Mouse (Mus musculus) limb, embryonic 14.5 days (tissue): ENCODE results near the gene Fam163a. TPM values are rescaled to one million over a fixed set of nuclear protein-coding genes. Genes with fewer than 3 reads are reported as not detected.
"Not testable (repeated sequence)": the region's sequence is repeated elsewhere in the genome, so short reads cannot be mapped to it uniquely, and the experiment has no call there.

Experiments used
- ATAC-seq: fragments of 200-750 bp; cut with Nextera tagmentation; 2 replicates; pipeline ENCODE4 v1.8.0; 2017; ENCODE audit warnings: low read depth, moderate number of reproducible peaks, moderate TSS enrichment; ENCODE audit not compliant: low FRiP score
- DNase-seq: peaks from one replicate; pipeline ENCODE4 v3.0.0-alpha.2; 2015; ENCODE audit warnings: low spot score
- H3K27ac ChIP-seq: fragments of 300-500 bp; sonication (generic); replicated peaks from 2 replicates; pipeline ENCODE4 v1.5.1; 2014; ENCODE audit warnings: low read depth, mild to moderate bottlenecking, low read length, moderate library complexity, mixed read lengths
- H3K27me3 ChIP-seq: fragments of 300-500 bp; sonication (generic); 2 replicates; pipeline ENCODE4 v1.6.1; 2014; ENCODE audit warnings: low read length, mixed read lengths; ENCODE audit not compliant: control insufficient read depth, insufficient read depth
- H3K36me3 ChIP-seq: fragments of 300-500 bp; sonication (generic); 2 replicates; pipeline ENCODE4 v1.6.1; 2014; ENCODE audit warnings: mild to moderate bottlenecking, low read length, moderate library complexity, mixed read lengths; ENCODE audit not compliant: control insufficient read depth, insufficient read depth
- H3K4me1 ChIP-seq: fragments of 300-500 bp; sonication (generic); 2 replicates; pipeline ENCODE4 v1.6.1; 2014; ENCODE audit warnings: antibody characterized with exemption, low read length, mixed read lengths; ENCODE audit not compliant: control insufficient read depth, insufficient read depth
- H3K4me2 ChIP-seq: fragments of 300-500 bp; sonication (generic); replicated peaks from 2 replicates; pipeline ENCODE4 v1.6.1; 2014; ENCODE audit warnings: low read depth, mild to moderate bottlenecking, low read length, moderate library complexity; ENCODE audit not compliant: severe bottlenecking
- H3K4me3 ChIP-seq: fragments of 300-500 bp; sonication (generic); replicated peaks from 2 replicates; pipeline ENCODE4 v1.5.1; 2014; ENCODE audit warnings: low read length
- H3K9ac ChIP-seq: fragments of 300-500 bp; sonication (generic); 2 replicates; pipeline ENCODE4 v1.6.1; 2014; ENCODE audit warnings: mild to moderate bottlenecking, low read depth, low read length, moderate library complexity; ENCODE audit not compliant: severe bottlenecking
- H3K9me3 ChIP-seq: fragments of 300-500 bp; sonication (generic); 2 replicates; pipeline ENCODE4 v1.6.1; 2016; ENCODE audit warnings: low read length; ENCODE audit not compliant: control insufficient read depth
- POLR2A ChIP-seq: fragments of 200-500 bp; IDR thresholded peaks from 2 replicates; pipeline ENCODE4 v1.8.0; 2012; ENCODE audit warnings: inconsistent platforms, mild to moderate bottlenecking, moderate library complexity, borderline replicate concordance; ENCODE audit not compliant: insufficient read depth, insufficient read length; ENCODE audit errors: extremely low read depth
- WGBS: fragments of 180-500 bp; shearing (Covaris S2); extraction: QIAGEN DNeasy Blood & Tissue Kit; methylation state at CpG from one replicate; pipeline ENCODE4 v1.1.7; 2014; 5-methylcytosine and 5-hydroxymethylcytosine counted together
- polyA plus RNA-seq, 2 experiments: library from polyadenylated mRNA; depleted of rRNA in 1 of 2; stranded (reverse) in 1 of 2; unstranded in 1 of 2; fragments of >200 nt; fragmentation: Nextera tagmentation in 1 of 2; extraction: Ambion mirVana in 1 of 2; gene quantifications; 2 replicates each; pipeline versions ENCODE4 v1.2.1 to v1.2.3; 2012 to 2014

The Fam163a gene
- polyA plus RNA-seq, 2 experiments: 0.96 to 1.0 TPM

GRCm38 (mm10) chr1:156041451-156042241 lies 163.2 kb downstream of the Fam163a start:
- peaks cover 16% of the 10 kb centered on the region for H3K4me1 ChIP-seq
- 40% methylated on average over 7 of the region's 7 CpGs for WGBS
- H3K4me3 ChIP-seq: peak overlapping the region; percentile 65
- H3K27me3 ChIP-seq: no peaks in the 10 kb centered on the region
- peak overlapping the region; percentile 91 for H3K4me2 ChIP-seq
- no peak for DNase-seq
- TF ChIP-seq POLR2A: no peak
- H3K36me3 ChIP-seq: peaks cover 27% of the 10 kb centered on the region
- H3K9ac ChIP-seq: peak overlapping the region; percentile 52
- no peak overlapping the region for H3K27ac ChIP-seq
- H3K9me3 ChIP-seq: no peaks in the 10 kb centered on the region
- ATAC-seq: no peak

GRCm38 (mm10) chr1:156040731-156041401 lies 164.0 kb downstream of the Fam163a start:
- Histone ChIP-seq H3K9ac (peak overlapping the region; percentile 68), H3K9me3 (no peaks in the 10 kb centered on the region), H3K4me2 (peak overlapping the region; percentile 91), H3K36me3 (peaks cover 23% of the 10 kb centered on the region), H3K4me1 (peaks cover 16% of the 10 kb centered on the region), H3K4me3 (peak overlapping the region; percentile 65), H3K27me3 (no peaks in the 10 kb centered on the region), H3K27ac (peak overlapping the region; percentile 58; the same call in 1 of the 2 replicates)
- peak; percentile 98 for DNase-seq
- ATAC-seq: peak; percentile 85
- peak; percentile 99; the same call in 1 of the 2 replicates for TF ChIP-seq POLR2A
- WGBS: 2% methylated on average over 22 of the region's 22 CpGs

- Histone ChIP-seq H3K4me1 (peaks cover 16% of the 10 kb centered on the region), H3K36me3 (peaks cover 16% of the 10 kb centered on the region)
- not testable (repeated sequence) for H3K4me3 ChIP-seq, H3K27ac ChIP-seq, H3K9me3 ChIP-seq, H3K9ac ChIP-seq, DNase-seq, H3K27me3 ChIP-seq, ATAC-seq, H3K4me2 ChIP-seq
- 70% methylated on average over 7 of the region's 7 CpGs for WGBS
These were observed 164.8 kb downstream of the Fam163a start for GRCm38 (mm10) chr1:156039989-156040388.

DNA sequence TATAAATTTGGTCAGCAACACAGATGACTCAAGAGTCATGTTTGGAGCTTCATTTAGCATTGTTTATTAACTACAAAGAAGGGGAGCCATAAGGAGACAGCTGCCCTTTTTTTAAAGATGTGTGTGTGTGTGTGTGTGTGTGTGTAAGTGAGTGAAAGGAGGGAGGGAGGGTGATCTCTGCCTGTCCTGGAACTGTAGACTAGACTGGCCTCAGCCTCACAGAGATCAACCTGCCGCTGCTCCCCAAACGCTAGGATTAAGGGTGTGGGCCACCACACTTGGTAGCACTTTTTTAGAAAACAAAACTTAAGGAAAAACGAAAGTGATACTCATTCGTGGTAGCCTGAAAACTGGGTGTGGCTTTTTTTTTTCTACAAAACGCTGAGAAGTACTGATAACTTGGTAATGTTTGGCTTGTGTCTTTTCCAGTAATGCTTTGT lies 167.7 kb downstream of the Fam163a start:
- Histone ChIP-seq H3K9me3 (no peaks in the 10 kb centered on the region), H3K27ac (no peak overlapping the region), H3K9ac (no peak overlapping the region), H3K36me3 (peaks cover 17% of the 10 kb centered on the region), H3K4me1 (peaks cover 14% of the 10 kb centered on the region), H3K4me2 (peak overlapping the region; percentile 54; the same call in 1 of the 2 replicates), H3K27me3 (no peaks in the 10 kb centered on the region), H3K4me3 (peak overlapping the region; percentile 16; the same call in 1 of the 2 replicates)
- ATAC-seq (no peak), DNase-seq (no peak)
- 54% methylated on average over 5 of the region's 5 CpGs for WGBS
- TF ChIP-seq POLR2A: no peak

DNA sequence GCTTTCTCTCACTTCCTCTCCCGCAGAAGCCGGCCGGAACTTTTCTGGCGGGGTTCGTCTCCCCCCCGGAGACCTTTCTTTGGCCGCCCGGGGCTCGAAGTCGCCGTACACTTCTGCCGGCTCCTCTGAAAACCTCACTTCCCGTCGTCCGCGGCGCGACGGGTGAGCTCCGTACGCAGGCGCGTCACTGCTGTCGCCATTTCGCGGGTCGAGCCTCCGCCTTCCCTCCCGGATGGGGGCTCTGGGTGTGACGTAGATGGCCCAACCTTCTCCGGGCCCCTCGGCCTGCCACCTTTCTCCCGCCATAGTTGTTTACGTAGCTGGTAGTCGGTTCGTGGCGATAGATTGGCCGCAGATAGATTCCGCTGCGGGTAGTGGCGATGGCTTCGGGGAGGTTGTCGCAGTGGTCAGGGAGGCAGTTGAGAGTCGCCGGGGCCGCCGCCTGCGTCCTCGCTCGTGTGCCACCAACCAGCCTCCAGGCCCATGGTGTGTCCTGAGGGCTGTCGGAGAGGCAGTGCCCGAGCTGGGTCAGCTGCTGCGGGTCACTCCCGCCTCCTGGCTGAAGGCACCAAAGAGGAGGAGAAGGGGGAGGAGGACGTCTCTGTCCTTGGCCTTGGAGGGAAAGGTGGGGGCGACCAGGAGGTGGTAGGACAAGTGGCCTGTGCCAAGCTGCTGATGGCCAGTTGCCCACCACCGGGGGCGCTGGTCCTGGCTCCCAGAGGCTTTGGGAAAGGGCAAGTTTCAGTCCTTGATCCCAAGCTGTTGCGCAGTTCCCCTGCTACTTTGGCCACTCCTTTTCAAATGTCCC lies 168.7 kb downstream of the Fam163a start, which contains the start of gene Tor1aip1:
Tor1aip1 (minus strand) TSS at position 551 of the 808 bp plus-strand sequence.
- Histone ChIP-seq H3K4me2 (peak within 1 kb of the TSS; percentile 54), H3K36me3 (peaks cover 27% of the 10 kb centered on the region), H3K4me1 (peaks cover 9% of the 10 kb centered on the region), H3K9ac (peak within 1 kb of the TSS; percentile 95), H3K27ac (peak within 1 kb of the TSS; percentile 99), H3K4me3 (peak within 1 kb of the TSS; percentile 72), H3K9me3 (no peaks in the 10 kb centered on the region), H3K27me3 (no peaks in the 10 kb centered on the region)
- TF ChIP-seq POLR2A: 0 out of 2 replicates have a peak, but pooled peaks have one; percentile 51
- under 1% methylated on average over 56 of the region's 59 CpGs for WGBS
- peak; percentile 94 for ATAC-seq
- DNase-seq: peak; percentile 97
